Mouse (Mus musculus) kidney, embryonic 14.5 days (tissue): ENCODE measurements around the gene Lgals3. TPM values are rescaled to one million over a fixed set of nuclear protein-coding genes. Genes with fewer than 3 reads are reported as not detected.

ENCODE experiments used
- ATAC-seq: fragments of 200-750 bp; cut with Nextera tagmentation; 2 replicates; pipeline ENCODE4 v1.8.0; 2017; ENCODE audit warnings: moderate number of reproducible peaks, mild to moderate bottlenecking, moderate TSS enrichment, moderate library complexity; ENCODE audit not compliant: low FRiP score, low TSS enrichment
- H3K27ac ChIP-seq: fragments of 300-500 bp; sonication (generic); 2 replicates; pipeline ENCODE4 v1.5.1; 2014; ENCODE audit warnings: low read depth, mild to moderate bottlenecking, low read length, moderate library complexity, mixed read lengths
- H3K27me3 ChIP-seq: fragments of 300-500 bp; sonication (generic); 2 replicates; pipeline ENCODE4 v1.6.1; 2014; ENCODE audit warnings: mild to moderate bottlenecking, low read length; ENCODE audit not compliant: control insufficient read depth, insufficient read depth
- H3K36me3 ChIP-seq: fragments of 300-500 bp; sonication (generic); 2 replicates; pipeline ENCODE4 v1.6.1; 2014; ENCODE audit warnings: low read length, mixed read lengths; ENCODE audit not compliant: control insufficient read depth, insufficient read depth
- H3K4me1 ChIP-seq: fragments of 300-500 bp; sonication (generic); 2 replicates; pipeline ENCODE4 v1.6.1; 2014; ENCODE audit warnings: low read length, mixed read lengths; ENCODE audit not compliant: control insufficient read depth, insufficient read depth
- H3K4me2 ChIP-seq: fragments of 300-500 bp; sonication (generic); replicated peaks from 2 replicates; pipeline ENCODE4 v1.6.1; 2014; ENCODE audit warnings: low read depth, mild to moderate bottlenecking, low read length
- H3K4me3 ChIP-seq: fragments of 300-500 bp; sonication (generic); 2 replicates; pipeline ENCODE4 v1.5.1; 2014; ENCODE audit warnings: mild to moderate bottlenecking, low read length
- H3K9ac ChIP-seq: fragments of 300-500 bp; sonication (generic); 2 replicates; pipeline ENCODE4 v1.6.1; 2014; ENCODE audit warnings: low read depth, mild to moderate bottlenecking, low read length, moderate library complexity
- H3K9me3 ChIP-seq: fragments of 300-500 bp; sonication (generic); 2 replicates; pipeline ENCODE4 v1.6.1; 2016; ENCODE audit warnings: low read length; ENCODE audit not compliant: control insufficient read depth
- WGBS: fragments of 180-500 bp; shearing (Covaris S2); extraction: QIAGEN DNeasy Blood & Tissue Kit; methylation state at CpG from one replicate; pipeline ENCODE4 v1.1.7; 2014; 5-methylcytosine and 5-hydroxymethylcytosine counted together
- polyA plus RNA-seq: library from polyadenylated mRNA; unstranded; fragments of >200 nt; fragmentation: Nextera tagmentation; extraction: Ambion mirVana; gene quantifications from 2 replicates; pipeline ENCODE4 v1.2.1, GENCODE M21; 2014

The Lgals3 gene
- polyA plus RNA-seq, 1 experiment from 2014 or later, result 11.2 TPM

DNA sequence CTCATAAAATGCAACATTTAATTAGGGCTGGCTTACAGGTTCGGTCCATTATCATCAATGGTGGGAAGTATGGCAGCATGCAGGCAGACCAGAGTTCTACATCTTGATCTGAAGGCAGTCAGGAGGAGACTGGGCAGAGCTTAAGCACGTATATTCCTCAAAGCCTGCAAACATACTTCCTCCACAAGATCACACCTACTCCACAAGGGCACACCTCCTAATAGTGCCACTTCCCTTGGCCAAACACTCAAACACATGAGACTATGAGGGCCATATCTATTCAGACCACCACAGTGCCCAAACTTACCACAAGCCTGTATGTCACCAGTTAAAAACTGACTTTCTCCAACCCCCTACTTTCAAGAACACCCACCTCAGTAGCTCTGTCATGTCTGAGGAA, 6.1 kb upstream of the Lgals3 start:
- Histone ChIP-seq H3K9ac (no peak overlapping the region), H3K27ac (no peak overlapping the region), H3K4me1 (0 out of 2 replicates have a peak, but pooled peaks cover 8% of the 10 kb centered on the region), H3K4me3 (no peak overlapping the region), H3K9me3 (no peaks in the 10 kb centered on the region), H3K36me3 (no peaks in the 10 kb centered on the region), H3K27me3 (no peaks in the 10 kb centered on the region), H3K4me2 (no peak overlapping the region)
- WGBS, result 83% methylated on average over 2 of the region's 2 CpGs
- ATAC-seq, result no peak

DNA sequence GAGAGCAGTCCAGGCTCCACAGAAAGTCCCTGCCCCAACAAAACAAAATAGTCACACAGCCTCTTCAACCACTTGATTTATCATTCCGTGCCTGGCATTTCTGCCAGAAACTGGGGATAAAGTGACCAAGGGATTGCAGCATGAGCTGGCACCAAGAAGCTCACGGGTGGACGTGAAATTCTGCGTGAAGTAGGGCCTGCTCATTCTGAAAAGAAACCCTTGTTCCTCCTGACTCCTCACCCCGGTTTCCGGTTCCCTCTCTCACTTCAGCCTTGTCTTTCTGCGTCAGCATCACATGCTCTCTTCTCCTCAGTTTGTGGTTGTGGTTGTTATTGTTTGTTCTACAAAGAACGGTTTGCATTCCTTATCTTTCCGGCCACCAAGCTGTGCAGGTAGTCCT, 5.7 kb upstream of the Lgals3 start:
- H3K4me3 ChIP-seq, result no peak overlapping the region
- H3K27me3 ChIP-seq, result no peaks in the 10 kb centered on the region
- 79% methylated on average over 9 of the region's 9 CpGs for WGBS
- no peaks in the 10 kb centered on the region for H3K9me3 ChIP-seq
- H3K4me1 ChIP-seq, result 0 out of 2 replicates have a peak, but pooled peaks cover 8% of the 10 kb centered on the region
- no peak overlapping the region for H3K4me2 ChIP-seq
- H3K36me3 ChIP-seq, result no peaks in the 10 kb centered on the region
- no peak overlapping the region for H3K9ac ChIP-seq
- H3K27ac ChIP-seq, result no peak overlapping the region
- no peak for ATAC-seq

DNA sequence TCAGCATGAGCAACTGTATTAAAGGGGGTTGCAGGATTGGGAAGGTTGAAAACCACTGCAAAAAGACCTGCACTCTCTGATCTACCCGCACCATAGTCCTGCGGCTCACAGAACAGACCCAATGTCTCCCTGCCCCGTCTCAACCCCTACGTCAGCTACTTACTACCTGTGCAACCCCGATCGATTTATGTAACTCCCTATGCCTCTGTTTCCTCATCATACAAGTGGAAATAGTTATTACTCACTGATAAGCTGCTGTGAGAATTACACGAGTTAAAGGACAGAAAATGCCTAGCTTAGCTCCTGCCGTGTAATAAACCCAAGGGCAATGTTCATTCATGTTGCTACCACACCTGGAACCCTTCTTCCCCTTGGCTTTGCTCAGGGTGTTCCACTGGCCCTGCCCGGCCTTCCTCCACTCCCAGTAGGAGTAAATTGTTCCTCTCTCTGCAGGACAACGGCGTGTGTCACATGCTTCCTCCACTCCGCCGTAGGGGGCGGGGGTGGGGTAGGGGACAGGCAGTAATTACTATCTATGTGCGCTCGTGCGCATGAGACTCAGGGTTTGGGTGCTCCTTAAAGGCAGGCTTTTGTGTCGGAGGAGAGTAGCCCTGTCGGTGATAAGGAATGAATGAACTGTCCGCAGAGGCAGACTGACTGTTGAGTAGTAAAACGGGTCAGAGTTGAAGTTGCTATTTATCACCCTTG, 2.7 kb upstream of the Lgals3 start:
- Histone ChIP-seq H3K4me2 (peak overlapping the region; percentile 43), H3K27ac (no peak overlapping the region), H3K9ac (0 out of 2 replicates have a peak overlapping the region, but pooled peaks have one; percentile 4), H3K36me3 (no peaks in the 10 kb centered on the region), H3K9me3 (no peaks in the 10 kb centered on the region), H3K4me3 (peak overlapping the region; percentile 7; the same call in 1 of the 2 replicates), H3K4me1 (0 out of 2 replicates have a peak, but pooled peaks cover 8% of the 10 kb centered on the region), H3K27me3 (no peaks in the 10 kb centered on the region)
- WGBS, result 33% methylated on average over 21 of the region's 21 CpGs
- ATAC-seq, result peak; percentile 68; the same call in 1 of the 2 replicates

DNA sequence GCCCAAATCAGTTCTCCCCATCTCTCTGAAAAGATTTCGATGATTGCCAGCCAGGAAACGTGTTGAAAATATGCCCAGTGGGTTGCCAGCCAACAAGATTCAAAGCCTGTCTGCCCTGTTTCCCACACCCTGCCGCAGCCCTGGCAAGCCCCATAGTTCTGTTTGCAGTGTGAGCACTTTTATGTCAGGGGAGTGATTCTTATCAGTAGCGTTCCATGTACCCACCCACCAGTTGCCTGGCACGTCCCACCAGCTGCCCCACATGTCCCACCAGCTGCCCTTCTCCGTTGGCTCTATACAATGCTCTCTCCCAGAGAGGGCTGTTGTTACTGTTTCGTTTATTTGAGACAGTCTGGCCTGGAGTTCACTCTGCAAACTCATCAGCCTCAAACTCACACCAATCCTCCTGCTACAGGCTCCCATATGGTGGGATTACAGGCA, 650 bp upstream of the Lgals3 start:
- Histone ChIP-seq H3K4me3 (no peak overlapping the region), H3K9ac (no peak overlapping the region), H3K27me3 (no peaks in the 10 kb centered on the region), H3K36me3 (no peaks in the 10 kb centered on the region), H3K4me2 (no peak overlapping the region), H3K9me3 (no peaks in the 10 kb centered on the region), H3K27ac (peak overlapping the region; percentile 62; the same call in 1 of the 2 replicates), H3K4me1 (0 out of 2 replicates have a peak, but pooled peaks cover 12% of the 10 kb centered on the region)
- 51% methylated on average over 7 of the region's 7 CpGs for WGBS
- no peak for ATAC-seq

DNA sequence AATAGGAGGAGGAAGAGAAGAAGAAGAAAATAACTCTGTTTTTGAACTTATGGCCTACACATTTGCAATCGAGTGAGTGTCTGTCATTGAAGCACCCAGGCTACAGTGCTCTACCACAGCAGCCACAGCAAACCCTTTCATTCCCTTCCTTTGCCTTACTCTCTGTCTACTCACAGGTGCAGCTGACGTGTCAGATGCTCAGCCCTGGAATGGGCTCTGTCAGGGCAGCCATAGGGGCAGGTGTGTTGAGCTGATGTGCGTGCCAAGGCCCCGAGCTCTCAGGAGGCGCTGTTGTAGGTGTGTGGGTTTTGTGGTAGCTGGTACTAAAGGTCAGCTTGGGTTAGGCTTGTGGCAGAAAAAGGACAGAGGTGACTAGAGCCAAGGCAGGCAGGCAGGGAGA, 2.2 kb downstream of the Lgals3 start:
- Histone ChIP-seq H3K4me1 (0 out of 2 replicates have a peak, but pooled peaks cover 12% of the 10 kb centered on the region), H3K36me3 (no peaks in the 10 kb centered on the region), H3K27me3 (peaks cover 15% of the 10 kb centered on the region), H3K4me3 (no peak overlapping the region), H3K4me2 (no peak overlapping the region), H3K9me3 (no peaks in the 10 kb centered on the region), H3K9ac (no peak overlapping the region), H3K27ac (no peak overlapping the region)
- ATAC-seq, result no peak
- WGBS, result 84% methylated on average over 5 of the region's 5 CpGs

DNA sequence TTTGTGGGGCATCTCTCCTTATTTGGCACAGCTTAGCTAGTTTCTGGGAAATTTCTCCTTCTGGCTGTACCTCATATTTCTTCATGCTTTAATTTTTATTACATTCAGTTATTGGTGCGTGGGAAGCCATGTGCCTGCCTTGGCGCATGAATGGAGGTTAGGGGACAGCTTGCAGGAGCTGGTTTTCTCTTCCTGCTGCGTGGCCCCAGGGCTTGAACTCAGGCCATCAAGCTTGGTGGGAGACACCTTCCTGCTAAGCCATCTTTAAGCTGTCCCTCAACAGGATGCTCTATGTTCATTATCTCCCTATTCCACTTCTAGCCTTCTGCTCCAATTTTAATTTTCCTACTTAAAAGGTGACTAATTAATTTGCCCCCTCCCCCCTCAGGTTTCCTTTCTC, 3.2 kb downstream of the Lgals3 start:
- ATAC-seq, result no peak
- no peak overlapping the region for H3K4me3 ChIP-seq
- peaks cover 15% of the 10 kb centered on the region for H3K27me3 ChIP-seq
- 71% methylated on average over 3 of the region's 3 CpGs for WGBS
- no peak overlapping the region for H3K9ac ChIP-seq
- no peaks in the 10 kb centered on the region for H3K36me3 ChIP-seq
- H3K4me1 ChIP-seq, result 0 out of 2 replicates have a peak, but pooled peaks cover 4% of the 10 kb centered on the region
- no peaks in the 10 kb centered on the region for H3K9me3 ChIP-seq
- no peak overlapping the region for H3K4me2 ChIP-seq
- H3K27ac ChIP-seq, result no peak overlapping the region

DNA sequence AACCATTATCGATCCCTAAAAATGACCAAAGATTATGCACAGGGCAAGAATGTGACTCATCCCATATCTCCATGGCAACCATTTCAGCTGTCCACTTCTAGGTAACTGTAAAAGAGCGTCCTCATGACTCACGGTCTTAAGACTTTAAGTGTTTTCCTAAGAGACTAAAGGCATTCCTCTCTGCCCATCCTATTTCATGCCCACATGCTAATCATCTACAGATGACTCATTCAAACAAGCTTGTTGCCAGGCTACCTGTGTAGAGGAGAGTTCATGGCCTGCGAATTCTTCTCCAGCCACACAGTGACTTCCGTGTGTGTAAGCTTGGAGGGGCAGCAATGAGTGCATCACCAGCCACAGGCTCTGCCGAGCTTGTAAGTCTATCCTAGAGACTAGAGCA, 4.1 kb downstream of the Lgals3 start:
- Histone ChIP-seq H3K27me3 (peaks cover 15% of the 10 kb centered on the region), H3K4me2 (no peak overlapping the region), H3K4me1 (0 out of 2 replicates have a peak, but pooled peaks cover 4% of the 10 kb centered on the region), H3K4me3 (no peak overlapping the region), H3K9ac (no peak overlapping the region), H3K36me3 (no peaks in the 10 kb centered on the region), H3K9me3 (no peaks in the 10 kb centered on the region), H3K27ac (no peak overlapping the region)
- WGBS, result 64% methylated on average over 6 of the region's 6 CpGs
- 0 out of 2 replicates have a peak, but pooled peaks have one; percentile 9 for ATAC-seq

DNA sequence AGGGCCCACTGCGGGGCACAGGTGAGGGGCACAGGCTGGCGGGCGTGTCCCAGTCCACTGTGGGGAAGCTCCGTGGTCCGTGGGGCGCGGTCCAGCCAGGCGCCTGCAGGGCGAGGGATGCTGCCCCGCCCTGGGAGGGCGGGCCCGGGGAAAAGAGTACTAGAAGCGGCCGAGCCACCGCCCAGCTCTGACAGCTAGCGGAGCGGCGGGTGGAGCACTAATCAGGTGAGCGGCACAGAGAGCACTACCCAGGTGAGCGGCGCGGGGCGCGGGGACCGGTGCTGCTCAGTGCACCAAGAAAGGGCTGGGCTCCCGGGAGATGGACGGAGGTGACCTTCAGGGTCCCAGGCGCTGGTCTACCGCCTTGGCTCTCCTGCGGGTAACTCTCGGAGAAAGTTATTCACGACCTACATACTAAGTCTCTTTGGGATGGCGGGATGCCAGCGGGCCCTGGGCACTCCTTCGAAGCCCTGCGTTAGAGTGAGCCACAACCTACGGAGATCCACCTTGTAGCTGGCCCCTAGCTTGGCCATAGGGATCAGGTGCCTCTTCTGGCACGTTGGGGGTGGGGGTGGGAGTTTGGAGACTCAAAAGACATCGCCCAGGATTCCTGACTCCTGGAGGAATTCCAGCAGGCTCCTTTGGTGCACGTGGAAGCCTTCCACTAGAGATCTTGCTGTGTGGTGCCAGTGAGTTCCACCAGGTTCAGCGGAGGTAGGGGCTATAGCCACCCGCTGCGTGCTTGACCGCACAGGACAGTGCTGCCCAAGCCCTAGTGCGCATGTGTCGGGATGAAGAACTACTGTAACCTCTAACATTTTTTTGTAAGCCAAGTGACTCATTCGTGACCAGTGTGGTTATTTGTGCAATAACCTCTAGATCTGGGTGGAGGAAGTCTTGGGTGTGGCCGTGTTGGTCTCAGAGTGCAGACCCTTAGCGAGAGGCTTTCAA, 6.5 kb downstream of the Lgals3 start:
- H3K4me2 ChIP-seq, result peak overlapping the region; percentile 52
- ATAC-seq, result 0 out of 2 replicates have a peak, but pooled peaks have one; percentile 28
- no peak overlapping the region for H3K27ac ChIP-seq
- H3K36me3 ChIP-seq, result no peaks in the 10 kb centered on the region
- no peak overlapping the region for H3K9ac ChIP-seq
- 0 out of 2 replicates have a peak, but pooled peaks cover 4% of the 10 kb centered on the region for H3K4me1 ChIP-seq
- H3K9me3 ChIP-seq, result no peaks in the 10 kb centered on the region
- peaks cover 15% of the 10 kb centered on the region for H3K27me3 ChIP-seq
- WGBS, result 10% methylated on average over 49 of the region's 49 CpGs
- H3K4me3 ChIP-seq, result peak overlapping the region; percentile 24
